Mouse (Mus musculus) frontal cortex, postnatal 25 days (tissue): Measurements from ENCODE around the gene Cracr2b.

Experiments
- DNase-seq, 2 experiments: peaks; one replicate each; pipeline ENCODE4 v3.0.0; 2022; ENCODE audit warnings: low spot score in 2 of 2

Gene Cracr2b

GRCm38 (mm10) chr7:141469352-141469751 lies 8.5 kb downstream of the Cracr2b start:
- no peak for DNase-seq

GRCm38 (mm10) chr7:141469901-141470636 lies 9.2 kb downstream of the Cracr2b start:
- DNase-seq, result no peak

GRCm38 (mm10) chr7:141470637-141470944 lies 9.7 kb downstream of the Cracr2b start:
- DNase-seq, result no peak

GRCm38 (mm10) chr7:141471236-141471635 lies 10.3 kb downstream of the Cracr2b start:
- no peak for DNase-seq

GRCm38 (mm10) chr7:141472226-141472625 lies 11.3 kb downstream of the Cracr2b start:
- DNase-seq, result no peak

GRCm38 (mm10) chr7:141472763-141473162 lies 11.9 kb downstream of the Cracr2b start:
- no peak for DNase-seq

GRCm38 (mm10) chr7:141474160-141474559 lies 13.3 kb downstream of the Cracr2b start:
- DNase-seq, result no peak

GRCm38 (mm10) chr7:141475011-141475804 lies 14.3 kb downstream of the Cracr2b start, which contains the start of the genes Polr2l and Tspan4:
Gene Polr2l, minus strand, starts transcription at chr7:141475132.
Gene Tspan4, plus strand, starts transcription at chr7:141475240.
- DNase-seq, result peak; percentile 73 to 74

GRCm38 (mm10) chr7:141475805-141476158 lies 14.9 kb downstream of the Cracr2b start:
- DNase-seq, result no peak

GRCm38 (mm10) chr7:141476226-141476980 lies 15.5 kb downstream of the Cracr2b start:
- no peak for DNase-seq

GRCm38 (mm10) chr7:141476981-141477370 lies 16.1 kb downstream of the Cracr2b start:
- no peak for DNase-seq

GRCm38 (mm10) chr7:141477578-141478269 lies 16.8 kb downstream of the Cracr2b start:
- DNase-seq, result no peak

- no peak for DNase-seq
These were observed 17.4 kb downstream of the Cracr2b start for GRCm38 (mm10) chr7:141478270-141478748.

GRCm38 (mm10) chr7:141480842-141481497 lies 20.1 kb downstream of the Cracr2b start:
- peak; percentile 40 to 63 for DNase-seq

- DNase-seq, result no peak
These were observed 20.9 kb downstream of the Cracr2b start for GRCm38 (mm10) chr7:141481498-141482401.

GRCm38 (mm10) chr7:141482531-141483024 lies 21.7 kb downstream of the Cracr2b start:
- no peak for DNase-seq

- no peak for DNase-seq
These were observed 22.3 kb downstream of the Cracr2b start for GRCm38 (mm10) chr7:141483114-141483653.

GRCm38 (mm10) chr7:141484186-141485120 lies 23.6 kb downstream of the Cracr2b start:
- no peak for DNase-seq
